Mouse (Mus musculus): ENCODE measurements around the gene Cntn6.

The Cntn6 gene

DNA sequence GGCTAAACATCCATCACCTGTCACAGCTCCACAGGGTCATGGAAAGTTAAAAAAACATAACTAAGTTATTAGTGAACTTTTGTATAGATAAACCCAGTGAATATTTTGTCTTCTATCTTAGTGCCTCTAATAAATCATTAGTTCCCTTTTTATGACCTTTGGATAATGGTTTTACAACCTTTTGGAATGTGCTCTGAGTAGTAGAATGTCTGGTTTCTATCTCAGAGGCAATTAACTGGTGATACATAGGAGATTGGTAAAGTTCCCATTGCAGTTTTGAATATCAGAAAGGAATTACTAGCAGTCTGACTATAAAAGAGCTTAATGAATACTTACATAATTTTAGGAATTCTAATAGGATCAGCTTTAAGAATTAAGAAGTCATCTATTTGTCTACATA is 265.5 kb downstream of the Cntn6 start:
- DNase-seq (ENCODE audit: low spot score in 2 of 2): no peak

DNA sequence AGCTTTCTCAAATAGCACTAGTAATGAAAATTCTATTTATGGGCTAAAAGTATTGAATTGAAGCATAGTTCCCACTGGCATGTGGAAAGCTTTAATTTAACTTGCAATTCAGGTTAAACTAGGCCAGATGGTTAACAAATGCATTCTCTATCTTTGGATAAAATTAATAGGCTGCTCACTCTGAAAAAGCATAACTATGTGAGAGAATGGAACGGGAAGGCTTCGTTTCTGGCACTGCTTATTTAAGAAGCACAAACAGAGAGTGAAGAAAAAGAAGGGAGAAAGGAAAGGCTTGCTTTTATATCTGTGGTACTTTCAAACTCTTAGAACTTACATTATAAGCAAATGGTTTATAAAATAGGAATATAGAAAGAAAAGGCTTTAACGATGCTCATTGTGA is 268.6 kb downstream of the Cntn6 start:
- DNase-seq (ENCODE audit: low spot score in 2 of 2): no peak

DNA sequence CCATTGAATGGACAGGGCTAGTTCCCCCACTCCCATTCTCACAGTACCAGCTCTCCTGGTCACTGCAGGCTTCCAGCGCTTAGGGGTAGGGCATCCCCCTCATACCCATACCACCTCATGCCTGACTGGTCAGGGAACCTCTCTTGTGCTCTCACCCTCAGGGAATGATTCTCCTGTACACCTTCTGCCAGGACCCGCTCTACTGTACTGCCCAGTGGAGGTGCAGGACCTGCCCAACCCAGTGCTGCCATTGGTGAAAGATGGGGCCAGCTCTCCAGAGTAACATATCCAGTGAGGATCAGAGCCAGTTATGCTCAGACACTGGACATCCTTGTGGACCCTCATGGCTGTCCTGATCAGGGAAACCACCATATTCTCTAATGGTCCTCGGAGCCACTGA is 291.3 kb downstream of the Cntn6 start:
- DNase-seq (ENCODE audit: low spot score in 2 of 2): no peak

DNA sequence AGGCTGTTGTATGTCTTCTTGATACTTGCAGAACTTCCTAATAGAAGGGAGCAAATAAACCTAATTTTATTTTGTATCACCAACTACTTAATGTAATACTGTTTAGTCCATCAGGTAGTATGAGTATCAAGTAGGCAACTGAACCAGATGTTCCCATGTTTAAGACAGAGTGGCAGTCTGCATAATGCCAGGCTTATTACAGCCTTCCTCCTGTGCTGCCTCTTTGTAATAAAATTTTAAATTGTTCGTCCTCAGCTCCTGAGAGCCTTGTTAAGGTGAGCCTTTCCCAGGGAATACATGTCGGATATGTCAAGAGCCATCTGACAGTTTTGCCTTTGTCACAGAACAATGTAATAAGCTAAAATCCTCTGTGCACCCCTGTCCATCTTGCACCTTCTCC is 294.9 kb downstream of the Cntn6 start:
- no peak for DNase-seq (ENCODE audit: low spot score in 2 of 2)

DNA sequence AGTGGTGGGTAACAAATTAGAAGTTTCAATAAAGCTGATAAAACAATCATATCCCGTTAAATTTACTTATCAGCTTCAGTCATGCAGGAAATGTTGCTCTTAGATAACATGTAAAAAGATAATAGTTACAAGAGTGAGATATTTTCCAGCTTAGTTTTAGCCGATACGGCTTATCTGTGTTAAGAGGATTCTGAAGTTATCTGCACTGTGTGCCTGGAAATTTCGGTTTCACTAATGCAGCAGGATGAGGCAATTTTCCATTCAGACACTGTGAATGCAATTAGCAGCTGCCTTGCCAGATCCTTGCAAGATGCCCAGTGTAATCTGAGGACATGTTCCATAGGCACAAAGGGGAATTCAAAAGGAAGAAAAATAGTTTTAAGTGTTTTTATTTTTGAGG is 315.9 kb downstream of the Cntn6 start:
- DNase-seq (ENCODE audit: low spot score in 2 of 2): peak in 1 of 2 experiments; percentile 5

DNA sequence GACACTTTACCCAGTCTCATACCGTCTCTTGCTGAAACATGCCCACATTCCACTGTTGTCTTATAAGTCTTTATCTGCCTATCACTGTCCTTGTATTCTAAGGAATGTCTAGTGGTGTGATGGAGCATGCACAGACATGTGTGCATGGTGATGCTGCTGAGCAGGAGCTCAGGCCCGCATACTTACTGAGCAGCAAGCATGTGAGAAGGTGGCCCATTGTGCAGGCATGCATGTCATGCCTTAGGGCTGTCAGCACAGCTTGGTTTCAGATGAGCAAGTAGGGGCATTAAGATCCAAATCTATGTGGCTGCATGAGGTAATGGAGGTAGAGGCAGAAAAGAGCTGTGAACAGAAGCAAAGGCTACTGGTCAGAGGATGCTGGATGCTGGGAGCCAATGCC is 323.0 kb downstream of the Cntn6 start:
- no peak for DNase-seq (ENCODE audit: low spot score in 2 of 2)

DNA sequence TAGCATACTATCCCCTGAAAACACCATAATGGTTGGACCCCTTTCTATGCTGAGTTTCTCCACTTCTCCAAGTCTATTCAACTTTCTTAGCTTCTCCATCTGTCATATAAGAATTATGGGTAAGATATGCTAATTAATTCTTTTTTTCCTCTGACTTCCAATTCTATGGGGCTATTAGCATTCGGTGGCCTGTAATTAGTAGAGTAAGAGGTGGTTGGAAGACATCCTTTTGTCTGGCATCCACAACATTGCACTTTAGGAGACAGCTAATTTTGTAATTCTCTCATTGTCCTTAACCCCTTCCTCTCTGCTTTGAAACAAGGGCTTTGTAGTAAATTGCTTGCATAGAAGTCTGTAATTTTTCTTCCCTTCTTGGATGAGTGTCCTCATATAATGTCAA is 387.1 kb downstream of the Cntn6 start:
- no peak for DNase-seq (ENCODE audit: low spot score in 2 of 2)

DNA sequence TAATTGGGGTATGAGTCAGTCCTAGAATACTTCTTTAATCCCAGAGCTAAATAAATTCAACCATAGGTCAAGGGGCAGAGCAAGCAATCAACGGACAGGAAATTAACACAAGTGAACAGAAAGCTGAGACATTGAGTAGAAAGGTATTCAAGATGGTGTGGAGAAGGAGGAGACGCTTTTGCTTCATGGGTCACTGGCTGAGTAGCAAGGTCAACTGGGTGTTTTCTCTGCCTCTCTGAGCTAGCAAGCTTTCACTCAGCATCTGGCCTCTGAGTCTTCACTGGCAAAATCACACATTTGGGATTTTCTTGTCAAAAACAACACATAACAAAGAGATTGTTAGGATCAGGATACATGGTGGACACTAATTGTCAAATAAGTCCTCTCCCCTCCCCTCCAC is 391.4 kb downstream of the Cntn6 start:
- DNase-seq (ENCODE audit: low spot score in 2 of 2): no peak

DNA sequence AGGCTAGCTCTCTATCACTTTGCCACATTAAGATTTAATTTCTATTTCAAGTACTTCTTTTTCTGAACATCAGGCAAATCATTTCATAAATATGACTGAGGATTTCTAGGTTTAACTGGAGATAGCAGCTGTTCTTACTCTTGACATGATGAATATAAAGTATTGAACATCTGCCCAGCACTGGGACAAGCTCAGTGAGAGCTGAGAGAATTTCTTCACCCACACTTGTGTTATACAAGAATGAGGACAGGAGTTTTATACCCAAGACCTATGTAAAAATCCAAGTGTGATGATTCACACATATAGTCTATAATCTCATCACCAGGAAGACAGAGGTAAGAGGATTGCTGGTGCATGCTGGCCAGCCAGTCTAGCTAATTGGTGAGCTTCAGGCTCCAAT is 393.2 kb downstream of the Cntn6 start:
- no peak for DNase-seq (ENCODE audit: low spot score in 2 of 2)

DNA sequence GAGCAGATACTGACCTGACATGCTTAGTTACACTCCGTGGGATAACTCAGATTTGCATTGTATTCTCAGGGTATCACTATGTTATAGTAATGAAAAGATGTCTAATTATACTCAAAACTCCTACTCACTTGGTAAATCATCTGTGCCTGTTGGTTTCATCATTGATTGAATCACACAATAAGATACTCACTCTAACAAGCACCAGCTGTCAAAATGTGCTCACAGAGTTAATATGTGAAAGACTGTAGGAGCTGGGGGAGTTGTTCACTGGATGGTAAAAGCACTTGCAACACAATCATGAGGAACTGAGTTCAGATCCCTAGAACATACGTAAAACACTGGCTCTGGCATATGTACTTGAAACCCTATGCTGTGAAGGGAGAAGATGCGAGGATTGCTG is 398.5 kb downstream of the Cntn6 start:
- no peak for DNase-seq (ENCODE audit: low spot score in 2 of 2)

Measured in frontal cortex, postnatal 14 days (tissue).